Mouse (Mus musculus) liver, embryonic 14.5 days (tissue): Measurements from ENCODE around the gene Banp. TPM values are rescaled to one million over a fixed set of nuclear protein-coding genes. Genes with fewer than 3 reads are reported as not detected.

Experiments
- ATAC-seq: fragments of 200-750 bp; cut with Nextera tagmentation; 2 replicates; pipeline ENCODE4 v1.8.0; 2017; ENCODE audit warnings: moderate number of reproducible peaks, mild to moderate bottlenecking, moderate library complexity; ENCODE audit not compliant: insufficient read depth
- DNase-seq, 3 experiments: peaks; one replicate each; pipeline ENCODE4 v3.0.0-alpha.2; 2012 to 2013; ENCODE audit warnings: low read depth in 3 of 3, low spot score in 3 of 3
- H3K27ac ChIP-seq: fragments of 300-500 bp; sonication (generic); 2 replicates; pipeline ENCODE4 v1.5.1; 2014; ENCODE audit warnings: moderate library complexity, mild to moderate bottlenecking, control low read depth, inconsistent platforms
- H3K27me3 ChIP-seq: fragments of 300-500 bp; sonication (generic); 2 replicates; pipeline ENCODE4 v1.6.1; 2014; ENCODE audit warnings: mild to moderate bottlenecking, low read length, moderate library complexity; ENCODE audit not compliant: control insufficient read depth, insufficient read depth
- H3K36me3 ChIP-seq: fragments of 300-500 bp; sonication (generic); replicated peaks from 2 replicates; pipeline ENCODE4 v1.6.1; 2014; ENCODE audit warnings: low read depth; ENCODE audit not compliant: control insufficient read depth, insufficient read depth
- H3K4me1 ChIP-seq, 2 experiments: fragments of 200-500 bp in 1 of 2; fragments of 300-500 bp in 1 of 2; sonication (generic) in 1 of 2; replicated peaks; 2 replicates each; pipeline ENCODE4 v1.6.1; 2012 to 2014; ENCODE audit warnings: antibody characterized with exemption in 1 of 2, inconsistent platforms in 1 of 2, low read length in 1 of 2; ENCODE audit not compliant: control insufficient read depth in 2 of 2, insufficient read depth in 2 of 2
- H3K4me2 ChIP-seq: fragments of 300-500 bp; sonication (generic); 2 replicates; pipeline ENCODE4 v1.6.1; 2014; ENCODE audit warnings: low read depth, mild to moderate bottlenecking, control low read depth, moderate library complexity
- H3K4me3 ChIP-seq, 2 experiments: fragments of 200-500 bp in 1 of 2; fragments of 300-500 bp in 1 of 2; sonication (generic) in 1 of 2; 2 replicates each; pipeline ENCODE4 v1.5.1; 2012 to 2014; ENCODE audit warnings: low read depth in 2 of 2, low read length in 2 of 2, mild to moderate bottlenecking in 2 of 2, control low read depth in 1 of 2, inconsistent platforms in 1 of 2, moderate library complexity in 1 of 2; ENCODE audit not compliant: insufficient read depth in 1 of 2
- H3K9ac ChIP-seq: fragments of 300-500 bp; sonication (generic); replicated peaks from 2 replicates; pipeline ENCODE4 v1.6.1; 2014; ENCODE audit warnings: mild to moderate bottlenecking, control low read depth, moderate library complexity
- H3K9me3 ChIP-seq: fragments of 300-500 bp; sonication (generic); 2 replicates; pipeline ENCODE4 v1.6.1; 2016; ENCODE audit warnings: low read length, mixed read lengths; ENCODE audit not compliant: control insufficient read depth
- CTCF ChIP-seq: IDR thresholded peaks from 2 replicates; pipeline ENCODE4 v1.5.1; 2016; ENCODE audit warnings: antibody characterized with exemption, low read depth, control low read depth
- EP300 ChIP-seq: IDR thresholded peaks from 2 replicates; pipeline ENCODE4 v1.6.1; 2016; ENCODE audit warnings: antibody characterized with exemption, low read depth
- WGBS: fragments of 180-500 bp; shearing (Covaris S2); extraction: QIAGEN DNeasy Blood & Tissue Kit; methylation state at CpG from one replicate; pipeline ENCODE4 v1.1.7; 2014; ENCODE audit not compliant: insufficient replicate concordance; 5-methylcytosine and 5-hydroxymethylcytosine counted together
- polyA plus RNA-seq, 2 experiments: library from polyadenylated mRNA; depleted of rRNA in 1 of 2; stranded (reverse) in 1 of 2; unstranded in 1 of 2; fragments of >200 nt; fragmentation: Nextera tagmentation in 1 of 2; extraction: Ambion mirVana in 1 of 2; gene quantifications; 2 replicates each; pipeline versions ENCODE4 v1.2.1 to v1.2.3; 2012 to 2014

Gene Banp
- polyA plus RNA-seq, 2 experiments, result 13.6 to 20.8 TPM

- H3K9me3 ChIP-seq, result no peaks in the 10 kb centered on the region
- peaks cover 20% of the 10 kb centered on the region for H3K36me3 ChIP-seq
- WGBS, result 74% methylated on average over 5 of the region's 5 CpGs
- no peaks in the 10 kb centered on the region for H3K27me3 ChIP-seq
- ATAC-seq (no peak), DNase-seq (no peak)
- H3K27ac ChIP-seq, result no peak overlapping the region
- TF ChIP-seq CTCF, result no peak
- no peak overlapping the region for H3K9ac ChIP-seq
- H3K4me3 ChIP-seq, result no peak overlapping the region
- H3K4me2 ChIP-seq, result no peak overlapping the region
- no peaks in the 10 kb centered on the region for H3K4me1 ChIP-seq
Measured at GRCm38 (mm10) chr8:122008395-122008794, 58.8 kb downstream of the Banp start.

- Histone ChIP-seq H3K27ac (no peak overlapping the region), H3K4me1 (no peaks in the 10 kb centered on the region), H3K4me3 (no peak overlapping the region), H3K4me2 (no peak overlapping the region), H3K27me3 (no peaks in the 10 kb centered on the region), H3K9ac (no peak overlapping the region), H3K36me3 (peaks cover 18% of the 10 kb centered on the region), H3K9me3 (no peaks in the 10 kb centered on the region)
- no peak for ATAC-seq
- DNase-seq, result no peak
- 78% methylated on average over 5 of the region's 5 CpGs for WGBS
- TF ChIP-seq CTCF (no peak), EP300 (no peak)
Measured at GRCm38 (mm10) chr8:122010638-122011037, 61.1 kb downstream of the Banp start.

- ATAC-seq (no peak), DNase-seq (no peak)
- Histone ChIP-seq H3K9ac (no peak overlapping the region), H3K36me3 (peaks cover 17% of the 10 kb centered on the region), H3K4me2 (no peak overlapping the region), H3K27me3 (no peaks in the 10 kb centered on the region), H3K4me3 (no peak overlapping the region), H3K9me3 (no peaks in the 10 kb centered on the region), H3K27ac (no peak overlapping the region), H3K4me1 (no peaks in the 10 kb centered on the region)
- 61% methylated on average over 7 of the region's 7 CpGs for WGBS
- TF ChIP-seq EP300 (no peak), CTCF (no peak)
Measured at GRCm38 (mm10) chr8:122011066-122011588, 61.6 kb downstream of the Banp start.

DNA sequence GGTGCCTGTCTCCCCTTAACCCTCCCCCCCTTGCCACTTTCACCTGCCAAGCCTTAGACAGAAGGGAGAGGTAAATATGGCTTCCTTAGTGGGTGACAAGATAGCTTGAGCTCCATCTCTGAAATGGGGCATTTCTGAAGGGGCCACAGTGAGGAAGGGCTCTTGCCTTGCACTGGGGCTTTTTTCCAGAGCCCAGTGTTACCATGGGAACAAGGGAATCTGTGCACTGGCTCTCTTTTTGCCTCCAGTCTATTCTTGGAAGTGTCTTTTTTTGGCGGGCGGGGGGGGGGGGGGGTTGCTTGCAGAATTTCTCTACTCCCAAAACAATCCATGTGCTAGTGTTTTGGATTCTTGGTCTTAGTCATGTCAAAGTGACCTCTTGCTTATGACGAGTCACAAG, 65.1 kb downstream of the Banp start:
- no peaks in the 10 kb centered on the region; the same call in none of the 2 replicates for H3K36me3 ChIP-seq
- H3K27ac ChIP-seq, result no peak overlapping the region
- no peak overlapping the region for H3K4me3 ChIP-seq
- TF ChIP-seq EP300 (no peak), CTCF (no peak)
- H3K9ac ChIP-seq, result no peak overlapping the region
- no peak overlapping the region for H3K4me2 ChIP-seq
- no peak for DNase-seq
- no peaks in the 10 kb centered on the region for H3K27me3 ChIP-seq
- no peak for ATAC-seq
- H3K4me1 ChIP-seq, result no peaks in the 10 kb centered on the region
- H3K9me3 ChIP-seq, result no peaks in the 10 kb centered on the region
- 70% methylated on average over 3 of the region's 3 CpGs for WGBS

DNA sequence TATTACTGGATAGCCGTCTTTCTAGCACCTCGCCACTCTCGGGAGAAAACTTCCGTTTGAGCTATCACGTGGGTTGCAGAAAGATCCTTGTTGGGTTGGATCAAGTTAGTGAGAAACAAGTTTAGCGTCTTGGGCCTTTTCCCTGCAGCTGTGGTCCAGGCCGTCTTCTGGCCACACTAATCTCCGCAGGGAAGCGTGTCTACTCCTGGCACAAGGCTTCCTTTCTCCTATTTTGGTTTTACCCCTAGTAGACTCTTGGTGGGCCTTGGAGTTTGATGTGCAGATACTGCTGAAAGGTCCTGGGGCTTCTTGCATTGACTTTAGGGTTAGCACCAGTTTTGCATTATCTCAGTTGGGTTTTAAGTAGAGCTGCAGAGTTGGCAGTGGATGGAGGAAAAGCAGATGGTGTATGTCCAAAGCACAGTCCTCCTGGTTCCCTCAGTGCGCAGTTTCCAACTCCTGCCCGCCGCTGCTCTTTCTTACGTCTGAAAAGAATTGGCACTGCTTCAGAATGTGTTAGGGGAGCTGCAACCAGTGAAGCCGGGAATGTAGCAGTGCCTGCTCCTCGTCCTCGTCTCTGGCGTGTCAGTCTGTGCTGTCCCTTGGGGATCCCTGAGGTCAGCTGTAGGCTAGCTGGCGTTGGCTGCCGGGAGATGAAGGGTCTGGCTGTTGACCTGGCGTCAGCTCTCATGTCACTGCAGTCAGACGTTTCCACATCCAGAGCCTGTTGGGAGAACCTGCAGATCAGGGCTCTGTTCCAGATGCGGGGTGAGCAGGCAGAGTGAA, 68.7 kb downstream of the Banp start:
- no peaks in the 10 kb centered on the region for H3K9me3 ChIP-seq
- H3K27me3 ChIP-seq, result no peaks in the 10 kb centered on the region
- ATAC-seq (no peak), DNase-seq (no peak)
- no peak overlapping the region for H3K27ac ChIP-seq
- TF ChIP-seq CTCF, result no peak
- no peak for TF ChIP-seq EP300
- no peak overlapping the region for H3K4me3 ChIP-seq
- H3K4me1 ChIP-seq, result no peaks in the 10 kb centered on the region
- H3K4me2 ChIP-seq, result no peak overlapping the region
- H3K9ac ChIP-seq, result no peak overlapping the region
- WGBS, result 85% methylated on average over 22 of the region's 22 CpGs
- no peaks in the 10 kb centered on the region; the same call in 1 of the 2 replicates for H3K36me3 ChIP-seq
